15 mouse cellular contexts compared by ENCODE assay signal in genomic region chr8:106706194-106706593, GRCm38 (mm10). TPM values are rescaled to one million over a fixed set of nuclear protein-coding genes. Genes with fewer than 3 reads are reported as not detected.
DNase-seq lines count a peak whose midpoint lies in the region; ATAC-seq and TF ChIP-seq lines count a peak whose summit lies in the region.
"Had no signal": no experiment of that assay in that cellular context is flagged by ENCODE, and none has a peak within 500 bp of the region (broad histone marks: within the 10 kb centered on the region; RNA-seq: fewer than 3 reads in every experiment).

No protein-coding gene starts in this region.

- H3K9ac ChIP-seq in hindbrain, embryonic 15.5 days, result no peak overlapping the region
- no peak overlapping the region for H3K9ac ChIP-seq in hindbrain, embryonic 12.5 days
- no peak overlapping the region for H3K9ac ChIP-seq in midbrain, embryonic 13.5 days (replicated peaks)
- no peak overlapping the region for H3K9ac ChIP-seq in midbrain, embryonic 11.5 days (ENCODE audit: low read length)
- no peak overlapping the region for H3K9ac ChIP-seq in kidney, postnatal 0 days (ENCODE audit: low read depth, low read length)
- H3K9ac ChIP-seq in stomach, embryonic 16.5 days (ENCODE audit: low read length), result 0 out of 2 replicates have a peak overlapping the region, but pooled peaks have one; percentile 18
- H3K9ac ChIP-seq in forebrain, embryonic 15.5 days (replicated peaks), result no peak overlapping the region
- H3K9ac ChIP-seq: embryonic facial prominence, embryonic 13.5 days; liver, embryonic 13.5 days had no signal

- DNase-seq in midbrain, embryonic 11.5 days (ENCODE audit: low spot score, missing footprints), result no peak
- no peak for DNase-seq in kidney, postnatal 0 days (ENCODE audit: low spot score)
- DNase-seq: adrenal gland, postnatal 36 days; cerebellum, postnatal 36 days; left cerebral cortex, postnatal 4 days; liver, embryonic 13.5 days; thymus, adult 2 months had no signal

- no peaks in the 10 kb centered on the region; the same call in 1 of the 2 replicates for H3K4me1 ChIP-seq in hindbrain, embryonic 15.5 days (replicated peaks)
- no peaks in the 10 kb centered on the region for H3K4me1 ChIP-seq in hindbrain, embryonic 12.5 days
- no peaks in the 10 kb centered on the region for H3K4me1 ChIP-seq in midbrain, embryonic 13.5 days (replicated peaks)
- H3K4me1 ChIP-seq in midbrain, embryonic 11.5 days (ENCODE audit: control insufficient read depth, insufficient read depth, low read length), result no peaks in the 10 kb centered on the region
- no peaks in the 10 kb centered on the region for H3K4me1 ChIP-seq in kidney, postnatal 0 days (replicated peaks; ENCODE audit: insufficient read depth, low read length)
- peaks cover 7% of the 10 kb centered on the region; the same call in 1 of the 2 replicates for H3K4me1 ChIP-seq in stomach, embryonic 16.5 days (ENCODE audit: control insufficient read depth, insufficient read depth, low read length)
- H3K4me1 ChIP-seq in forebrain, embryonic 15.5 days, result no peaks in the 10 kb centered on the region
- H3K4me1 ChIP-seq: forebrain, embryonic 10.5 days; liver, embryonic 13.5 days had no signal

- H3K4me3 ChIP-seq in hindbrain, embryonic 15.5 days, result no peak overlapping the region
- H3K4me3 ChIP-seq in hindbrain, embryonic 12.5 days, result no peak overlapping the region
- no peak overlapping the region for H3K4me3 ChIP-seq in midbrain, embryonic 13.5 days (replicated peaks)
- H3K4me3 ChIP-seq in midbrain, embryonic 11.5 days (ENCODE audit: low read depth, low read length), result no peak overlapping the region
- no peak overlapping the region for H3K4me3 ChIP-seq in kidney, postnatal 0 days (replicated peaks; ENCODE audit: low read depth, low read length)
- no peak overlapping the region for H3K4me3 ChIP-seq in stomach, embryonic 16.5 days (replicated peaks; ENCODE audit: low read length)
- no peak overlapping the region for H3K4me3 ChIP-seq in forebrain, embryonic 15.5 days
- H3K4me3 ChIP-seq: embryonic facial prominence, embryonic 13.5 days; forebrain, embryonic 10.5 days; liver, embryonic 13.5 days had no signal

- WGBS in hindbrain, embryonic 15.5 days, result 85% methylated on average over 6 of the region's 6 CpGs
- WGBS in hindbrain, embryonic 12.5 days, result 87% methylated on average over 6 of the region's 6 CpGs
- 86% methylated on average over 6 of the region's 6 CpGs for WGBS in midbrain, embryonic 13.5 days
- WGBS in midbrain, embryonic 11.5 days, result 94% methylated on average over 6 of the region's 6 CpGs
- WGBS in kidney, postnatal 0 days, result 64% methylated on average over 6 of the region's 6 CpGs
- 63% methylated on average over 6 of the region's 6 CpGs for WGBS in stomach, embryonic 16.5 days
- 84% methylated on average over 6 of the region's 6 CpGs for WGBS in forebrain, embryonic 15.5 days

- no peaks in the 10 kb centered on the region for H3K9me3 ChIP-seq in hindbrain, embryonic 15.5 days
- no peaks in the 10 kb centered on the region for H3K9me3 ChIP-seq in hindbrain, embryonic 12.5 days (replicated peaks)
- no peaks in the 10 kb centered on the region for H3K9me3 ChIP-seq in midbrain, embryonic 13.5 days
- H3K9me3 ChIP-seq in midbrain, embryonic 11.5 days (ENCODE audit: control insufficient read depth, low read length), result no peaks in the 10 kb centered on the region
- H3K9me3 ChIP-seq in kidney, postnatal 0 days (replicated peaks; ENCODE audit: low read length), result no peaks in the 10 kb centered on the region
- H3K9me3 ChIP-seq in stomach, embryonic 16.5 days (replicated peaks; ENCODE audit: control insufficient read depth, low read length), result no peaks in the 10 kb centered on the region
- no peaks in the 10 kb centered on the region for H3K9me3 ChIP-seq in forebrain, embryonic 15.5 days
- H3K9me3 ChIP-seq: embryonic facial prominence, embryonic 13.5 days; forebrain, embryonic 10.5 days; liver, embryonic 13.5 days had no signal

- H3K4me2 ChIP-seq in hindbrain, embryonic 15.5 days, result no peak overlapping the region
- H3K4me2 ChIP-seq in hindbrain, embryonic 12.5 days (replicated peaks), result no peak overlapping the region
- no peak overlapping the region for H3K4me2 ChIP-seq in midbrain, embryonic 13.5 days (replicated peaks)
- H3K4me2 ChIP-seq in midbrain, embryonic 11.5 days, result no peak overlapping the region
- no peak overlapping the region for H3K4me2 ChIP-seq in kidney, postnatal 0 days (ENCODE audit: low read length)
- no peak overlapping the region for H3K4me2 ChIP-seq in stomach, embryonic 16.5 days (ENCODE audit: low read depth, low read length)
- no peak overlapping the region for H3K4me2 ChIP-seq in forebrain, embryonic 15.5 days (replicated peaks)
- H3K4me2 ChIP-seq: embryonic facial prominence, embryonic 13.5 days; liver, embryonic 13.5 days had no signal

- no peak for TF ChIP-seq CTCF in kidney, postnatal 0 days (IDR thresholded peaks at IDR 0.05; ENCODE audit: low read depth)

- ATAC-seq in hindbrain, embryonic 15.5 days (ENCODE audit: low FRiP score, low read depth), result no peak
- no peak for ATAC-seq in hindbrain, embryonic 12.5 days (ENCODE audit: low FRiP score)
- no peak for ATAC-seq in midbrain, embryonic 13.5 days
- no peak for ATAC-seq in midbrain, embryonic 11.5 days (ENCODE audit: low FRiP score)
- no peak for ATAC-seq in kidney, postnatal 0 days (replicated peaks; ENCODE audit: low FRiP score, low read depth)
- ATAC-seq in stomach, embryonic 16.5 days (ENCODE audit: insufficient read depth, low FRiP score), result no peak
- no peak for ATAC-seq in forebrain, embryonic 15.5 days (replicated peaks)
- ATAC-seq: CD4-positive, CD25-positive, alpha-beta regulatory T cell, adult 4 months had no signal

- H3K27me3 ChIP-seq in hindbrain, embryonic 15.5 days, result no peaks in the 10 kb centered on the region
- no peaks in the 10 kb centered on the region for H3K27me3 ChIP-seq in hindbrain, embryonic 12.5 days
- no peaks in the 10 kb centered on the region for H3K27me3 ChIP-seq in midbrain, embryonic 13.5 days
- no peaks in the 10 kb centered on the region for H3K27me3 ChIP-seq in midbrain, embryonic 11.5 days (ENCODE audit: control insufficient read depth, insufficient read depth, low read length)
- no peaks in the 10 kb centered on the region for H3K27me3 ChIP-seq in kidney, postnatal 0 days (ENCODE audit: insufficient read depth, low read length)
- no peaks in the 10 kb centered on the region for H3K27me3 ChIP-seq in stomach, embryonic 16.5 days (ENCODE audit: control insufficient read depth, insufficient read depth, low read length)
- H3K27me3 ChIP-seq in forebrain, embryonic 15.5 days, result no peaks in the 10 kb centered on the region
- H3K27me3 ChIP-seq: embryonic facial prominence, embryonic 13.5 days; liver, embryonic 13.5 days had no signal

- 0 out of 2 replicates have a peak overlapping the region, but pooled peaks have one; percentile 45 for H3K27ac ChIP-seq in hindbrain, embryonic 15.5 days (replicated peaks)
- H3K27ac ChIP-seq in hindbrain, embryonic 12.5 days, result no peak overlapping the region
- peak overlapping the region; percentile 35; the same call in 1 of the 2 replicates for H3K27ac ChIP-seq in midbrain, embryonic 13.5 days
- H3K27ac ChIP-seq in midbrain, embryonic 11.5 days (ENCODE audit: low read depth, low read length), result no peak overlapping the region
- H3K27ac ChIP-seq in kidney, postnatal 0 days, result peak overlapping the region; percentile 87; the same call in 1 of the 2 replicates
- H3K27ac ChIP-seq in stomach, embryonic 16.5 days (ENCODE audit: low read length), result peak overlapping the region; percentile 87
- H3K27ac ChIP-seq in forebrain, embryonic 15.5 days (replicated peaks), result no peak overlapping the region
- H3K27ac ChIP-seq: forebrain, embryonic 10.5 days; liver, embryonic 13.5 days had no signal

- H3K36me3 ChIP-seq in hindbrain, embryonic 15.5 days, result no peaks in the 10 kb centered on the region
- H3K36me3 ChIP-seq in hindbrain, embryonic 12.5 days, result peaks cover 5% of the 10 kb centered on the region; the same call in 1 of the 2 replicates
- no peaks in the 10 kb centered on the region for H3K36me3 ChIP-seq in midbrain, embryonic 13.5 days
- 0 out of 2 replicates have a peak, but pooled peaks cover 3% of the 10 kb centered on the region for H3K36me3 ChIP-seq in midbrain, embryonic 11.5 days (ENCODE audit: control insufficient read depth, insufficient read depth, low read length)
- peaks cover 5% of the 10 kb centered on the region; the same call in 1 of the 2 replicates for H3K36me3 ChIP-seq in kidney, postnatal 0 days (ENCODE audit: insufficient read depth, low read length)
- H3K36me3 ChIP-seq in stomach, embryonic 16.5 days (ENCODE audit: control insufficient read depth, insufficient read depth, low read length), result no peaks in the 10 kb centered on the region
- no peaks in the 10 kb centered on the region for H3K36me3 ChIP-seq in forebrain, embryonic 15.5 days
- H3K36me3 ChIP-seq: liver, embryonic 13.5 days had no signal

RNA-seq across cellular contexts. Expression of gene Tango6, which starts 23.3 kb away (rescaled TPM):
- 6.3 and 6.5 TPM in 2 replicates for polyA plus RNA-seq in hindbrain, embryonic 15.5 days (2015; fragmentation: Nextera tagmentation; extraction: Ambion mirVana)
- 10.3 and 10.8 TPM in 2 replicates for polyA plus RNA-seq in hindbrain, embryonic 12.5 days (2016; fragmentation: Nextera tagmentation; extraction: Ambion mirVana)
- polyA plus RNA-seq in midbrain, embryonic 13.5 days (2015; fragmentation: Nextera tagmentation; extraction: Ambion mirVana), result 7.5 and 7.7 TPM in 2 replicates
- 6.8 and 7.0 TPM in 2 replicates for polyA plus RNA-seq in midbrain, embryonic 11.5 days (2014; fragmentation: Nextera tagmentation; extraction: Ambion mirVana)
- 6.4 and 7.7 TPM in 2 replicates for polyA plus RNA-seq in kidney, postnatal 0 days (2015; fragmentation: Nextera tagmentation; extraction: Ambion mirVana)
- polyA plus RNA-seq in stomach, embryonic 16.5 days (2015; fragmentation: Nextera tagmentation; extraction: Ambion mirVana), result 8.6 and 9.4 TPM in 2 replicates
- 4.9 and 5.5 TPM in 2 replicates for polyA plus RNA-seq in forebrain, embryonic 15.5 days (2015; fragmentation: Nextera tagmentation; extraction: Ambion mirVana)

Comparison
In these comparisons a context has a peak if more than half of its experiments do, and no peak if none do; other contexts are left out.
1. H3K27ac ChIP-seq: peak in hindbrain, embryonic 15.5 days (single experiment), midbrain, embryonic 13.5 days (single experiment), kidney, postnatal 0 days (single experiment) and stomach, embryonic 16.5 days (single experiment); none in hindbrain, embryonic 12.5 days (single experiment), midbrain, embryonic 11.5 days (single experiment) and forebrain, embryonic 15.5 days (single experiment).